Mouse (Mus musculus): ENCODE results near the gene Ica1. TPM values are rescaled to one million over a fixed set of nuclear protein-coding genes. Genes with fewer than 3 reads are reported as not detected.
A peak's percentile ranks its signal among the peaks of the same experiment; 100 is the strongest.

Ica1 gene
- polyA plus RNA-seq, 2 experiments from 2014 or later = 4.0 to 4.3 TPM

DNA sequence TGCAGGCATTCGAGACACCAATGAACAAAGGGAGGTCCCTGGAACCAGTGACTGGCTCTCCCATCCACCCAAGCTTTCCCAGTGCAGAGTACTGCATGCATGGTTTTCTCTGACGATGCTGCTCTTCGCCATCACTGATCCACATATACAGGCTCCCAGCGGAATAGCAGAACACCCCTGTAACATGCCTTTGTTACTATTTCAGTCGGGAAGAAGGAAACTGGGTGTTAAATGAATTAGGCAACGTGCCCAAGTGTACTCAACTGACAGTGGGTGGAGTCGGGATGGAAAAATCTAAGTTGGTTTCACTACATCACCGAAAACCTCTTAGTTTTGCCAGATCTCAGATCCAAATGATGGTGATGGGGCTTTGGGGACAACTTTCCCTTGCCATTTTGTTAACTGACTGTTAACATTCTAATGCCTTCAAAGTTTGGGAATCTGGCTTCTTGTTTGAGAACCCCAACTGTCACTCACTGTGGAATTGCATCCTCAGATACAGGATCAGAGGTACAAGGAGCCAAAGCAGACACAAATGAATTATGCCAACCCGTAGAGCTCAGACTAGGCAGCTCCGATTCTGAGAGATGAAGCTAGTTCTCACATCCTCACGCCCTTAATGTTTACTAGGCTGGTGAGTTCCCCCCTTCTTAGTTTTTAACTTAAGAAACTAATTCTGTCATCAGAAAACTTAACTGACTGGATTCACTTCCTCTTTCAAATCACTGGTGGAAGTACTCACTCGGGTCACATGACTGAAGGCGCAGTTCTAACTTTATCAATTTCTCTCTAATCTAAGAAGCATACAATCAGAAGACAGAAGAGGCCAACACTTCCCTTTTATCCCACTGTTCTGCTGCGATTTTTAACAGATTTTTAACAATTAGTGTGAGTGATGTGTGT is 91.4 kb downstream of the Ica1 start:
- no peak for ATAC-seq

DNA sequence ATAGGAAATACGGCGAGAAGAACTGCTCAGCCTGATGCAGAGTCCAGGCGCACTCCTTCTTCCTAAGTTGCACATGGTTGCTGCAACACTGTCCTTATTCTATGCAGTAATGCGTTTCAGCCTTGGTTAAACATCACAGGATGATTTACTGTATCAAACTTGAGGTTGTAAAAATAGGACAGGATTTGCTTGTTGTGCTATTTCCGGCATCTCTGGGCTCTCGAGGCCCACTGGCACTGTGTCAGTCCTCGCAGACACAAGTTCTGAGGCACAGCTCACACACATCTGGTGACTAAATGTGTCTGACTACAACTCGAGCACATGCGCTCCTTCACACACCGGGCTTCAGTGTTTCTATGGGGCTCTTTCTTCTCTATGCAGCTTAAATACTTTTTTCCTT is 94.9 kb downstream of the Ica1 start:
- no peak for ATAC-seq

DNA sequence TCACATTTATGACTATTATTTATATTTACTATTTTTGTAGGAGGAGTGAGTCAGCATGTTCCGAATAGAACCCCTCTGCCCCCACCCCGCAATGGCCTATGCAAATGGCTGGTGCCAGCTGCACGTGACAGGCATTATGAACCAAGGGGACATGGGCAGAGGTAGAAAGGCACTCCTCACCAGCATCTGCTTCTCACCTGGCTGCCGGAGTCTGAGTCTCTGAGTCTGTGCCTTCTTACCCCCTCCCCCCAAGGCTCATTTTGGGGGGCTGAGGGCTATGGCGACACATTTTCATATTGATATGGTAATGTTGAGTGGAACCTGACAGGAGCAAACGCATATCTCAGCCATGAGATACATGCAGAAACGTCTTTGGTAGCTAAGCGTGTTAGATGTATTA is 97.4 kb downstream of the Ica1 start:
- no peak for ATAC-seq

DNA sequence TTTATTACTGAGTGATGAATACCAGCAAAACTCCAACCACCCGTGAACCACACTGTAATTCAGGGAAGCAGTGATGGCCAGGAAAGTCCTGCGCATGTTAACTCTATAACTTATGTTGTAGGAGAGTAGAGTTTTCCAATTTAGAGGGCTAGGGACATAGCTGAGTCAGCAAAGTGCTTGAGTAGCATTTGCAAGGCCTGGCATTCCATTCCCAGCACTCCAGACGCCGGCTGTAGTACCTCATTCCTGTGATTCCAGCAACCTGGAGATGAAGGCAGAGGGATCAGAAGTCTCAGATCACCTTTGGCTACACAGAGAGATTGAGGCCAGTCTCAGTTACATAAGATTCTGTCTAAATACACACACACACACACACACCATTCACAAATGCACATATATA is 105.3 kb downstream of the Ica1 start:
- ATAC-seq = no peak

DNA sequence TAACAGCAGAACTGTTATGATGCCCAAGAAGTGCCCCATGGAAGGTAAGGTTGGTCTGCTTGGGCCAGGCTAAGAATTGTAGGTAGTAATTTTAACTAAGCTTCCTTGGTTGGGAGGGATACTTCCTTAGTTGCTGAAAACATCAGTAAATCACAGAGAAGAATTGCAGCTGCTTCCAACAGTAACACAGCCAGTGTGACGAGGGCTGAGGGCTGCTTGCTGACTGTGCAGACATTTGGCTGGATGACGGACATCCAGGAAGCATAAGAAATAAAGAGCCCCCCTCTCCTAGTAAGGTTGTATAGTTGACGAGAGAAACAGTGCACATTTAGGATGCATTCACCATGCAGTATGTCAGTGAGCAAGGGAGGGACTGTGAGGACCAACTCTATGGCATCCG is 108.9 kb downstream of the Ica1 start:
- ATAC-seq = no peak

DNA sequence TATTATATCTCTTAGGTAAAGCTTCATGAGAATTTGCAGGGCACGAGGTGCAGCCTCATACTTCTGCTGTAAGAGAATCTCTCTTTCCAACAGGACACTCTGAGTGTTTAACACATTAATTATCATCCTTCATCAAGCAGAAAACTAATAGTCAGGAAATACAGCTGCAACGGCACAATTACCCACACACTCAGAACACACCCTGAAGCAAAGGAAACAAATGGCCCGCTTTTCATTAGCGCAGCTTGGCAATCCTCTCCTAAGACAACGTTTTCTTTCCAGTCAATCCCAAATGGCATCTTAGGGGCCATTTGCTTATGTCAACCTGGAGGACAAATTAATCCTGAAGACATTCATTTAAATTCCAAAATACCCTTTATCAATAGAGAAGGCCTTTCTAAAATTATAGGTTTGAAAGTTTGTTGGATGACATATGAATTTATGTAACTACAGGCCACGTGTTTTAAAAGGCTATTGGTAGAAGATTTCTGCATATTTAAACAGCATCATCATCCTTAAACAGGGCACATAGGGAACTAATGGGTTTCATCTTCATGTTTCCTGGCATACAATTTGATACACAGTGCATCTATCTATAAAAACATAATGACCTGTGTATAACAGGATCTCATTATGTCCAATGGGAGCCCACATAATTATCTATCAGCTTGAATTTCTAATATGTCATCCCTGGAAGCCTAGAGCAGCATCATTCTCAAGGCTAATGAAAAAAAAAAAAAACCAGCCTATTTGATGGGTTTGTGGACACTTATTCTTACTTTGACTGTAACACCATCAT is 110.1 kb downstream of the Ica1 start:
- ATAC-seq = no peak

DNA sequence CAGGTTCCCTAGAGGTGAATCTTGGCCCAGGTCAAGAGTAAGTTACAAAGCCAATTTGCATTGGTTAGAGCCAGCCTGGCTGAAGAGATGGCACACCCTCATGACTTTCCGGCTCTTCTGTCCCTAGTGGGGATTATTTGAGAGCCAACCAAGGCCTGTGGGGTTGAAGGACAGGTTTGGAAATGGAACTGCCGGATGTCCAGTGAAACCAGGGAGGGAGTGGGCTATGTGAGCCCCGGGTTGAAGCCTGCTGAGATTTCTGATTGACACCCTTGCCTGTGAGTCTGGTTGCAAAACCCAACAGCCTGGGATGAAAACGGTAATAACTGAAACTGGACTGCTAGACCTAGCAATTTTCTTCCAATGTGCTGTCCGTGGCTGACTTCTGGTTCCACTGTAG is 112.5 kb downstream of the Ica1 start:
- ATAC-seq = no peak

DNA sequence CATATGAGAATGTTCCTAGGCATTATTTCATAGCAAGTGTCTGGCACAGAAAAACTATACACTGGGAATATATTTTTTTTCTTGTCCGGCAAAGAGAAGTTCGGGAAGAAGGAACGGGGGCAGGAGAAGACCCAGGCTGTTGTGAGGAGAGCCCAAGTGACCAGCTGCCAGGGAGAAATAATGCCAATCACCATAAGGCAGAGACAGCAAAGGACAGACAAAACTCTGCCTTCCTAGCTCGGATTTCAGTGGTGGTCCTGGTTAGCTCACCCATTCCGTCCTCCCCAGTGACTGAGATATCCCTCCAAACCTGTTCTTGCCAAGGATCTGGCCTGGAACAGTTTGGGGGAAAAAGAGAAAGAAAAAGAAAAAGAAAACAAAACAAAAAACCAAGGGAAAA is 113.3 kb downstream of the Ica1 start:
- ATAC-seq = no peak

DNA sequence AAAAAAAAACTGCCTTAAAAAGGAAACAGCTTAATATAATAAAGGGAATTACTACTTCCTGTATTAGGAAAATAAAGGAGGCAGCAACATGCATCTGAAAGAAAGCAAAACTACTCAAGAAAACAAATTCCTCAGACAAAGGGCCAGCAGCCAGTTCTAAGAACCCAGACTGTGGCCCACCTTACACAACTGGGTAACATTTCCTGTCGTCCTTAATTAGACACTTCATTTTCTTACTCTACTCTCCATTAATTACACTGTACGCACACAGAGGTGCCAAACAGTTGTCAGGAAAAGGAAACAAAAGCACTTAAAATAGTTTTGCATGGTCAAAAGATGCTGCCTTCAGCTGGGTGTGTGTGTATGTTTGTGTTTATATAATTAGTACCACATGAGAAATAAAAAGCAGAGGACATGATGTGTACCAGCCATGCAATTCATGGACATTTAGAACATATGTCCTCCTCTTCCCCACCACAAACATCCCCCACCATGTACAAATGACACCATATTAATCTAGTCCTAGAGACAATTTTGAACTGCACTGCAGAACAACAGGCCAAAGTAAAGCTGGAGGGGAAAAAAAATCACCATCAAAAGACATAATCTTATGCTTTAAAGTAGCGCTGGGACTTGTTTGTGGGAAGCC is 115.1 kb downstream of the Ica1 start:
- no peak for ATAC-seq

DNA sequence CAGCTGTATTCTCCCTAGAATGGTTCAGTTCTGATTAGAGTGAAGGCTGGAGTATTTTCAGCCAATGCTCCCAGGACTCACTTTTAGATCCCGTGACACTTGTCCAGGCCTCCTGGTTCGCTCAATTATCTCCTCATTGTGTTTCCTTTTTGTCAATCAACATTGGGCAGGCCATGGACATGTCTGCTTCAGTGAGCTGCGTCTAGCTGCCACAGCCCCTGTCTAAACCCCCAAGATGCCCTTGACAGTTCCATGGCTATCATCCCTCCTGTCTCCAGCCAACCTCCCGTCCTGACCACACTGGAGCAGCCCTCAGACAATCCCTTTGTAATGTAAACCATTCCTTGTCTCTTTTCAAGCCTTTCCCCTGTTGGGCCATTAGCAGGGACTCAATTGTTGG is 116.9 kb downstream of the Ica1 start:
- ATAC-seq = no peak

DNA sequence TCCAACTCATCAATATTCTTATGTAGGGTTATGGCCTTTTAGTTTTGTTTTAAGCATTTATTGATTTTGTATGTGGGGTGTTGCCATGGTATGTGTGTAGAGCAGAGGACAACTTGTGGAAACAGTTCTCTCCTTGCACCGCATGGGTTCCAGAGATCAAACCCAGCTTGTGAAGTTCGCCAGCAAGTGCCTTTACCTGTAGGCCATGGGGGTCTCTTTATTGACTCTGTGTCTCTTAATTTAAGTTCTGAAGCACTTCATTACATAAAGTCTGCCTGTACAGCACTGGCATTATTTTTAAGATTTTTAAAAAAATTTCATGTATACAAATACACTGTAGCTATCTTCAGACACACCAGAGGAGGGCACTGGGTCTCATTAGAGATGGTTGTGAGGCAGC is 118.2 kb downstream of the Ica1 start:
- ATAC-seq = no peak

DNA sequence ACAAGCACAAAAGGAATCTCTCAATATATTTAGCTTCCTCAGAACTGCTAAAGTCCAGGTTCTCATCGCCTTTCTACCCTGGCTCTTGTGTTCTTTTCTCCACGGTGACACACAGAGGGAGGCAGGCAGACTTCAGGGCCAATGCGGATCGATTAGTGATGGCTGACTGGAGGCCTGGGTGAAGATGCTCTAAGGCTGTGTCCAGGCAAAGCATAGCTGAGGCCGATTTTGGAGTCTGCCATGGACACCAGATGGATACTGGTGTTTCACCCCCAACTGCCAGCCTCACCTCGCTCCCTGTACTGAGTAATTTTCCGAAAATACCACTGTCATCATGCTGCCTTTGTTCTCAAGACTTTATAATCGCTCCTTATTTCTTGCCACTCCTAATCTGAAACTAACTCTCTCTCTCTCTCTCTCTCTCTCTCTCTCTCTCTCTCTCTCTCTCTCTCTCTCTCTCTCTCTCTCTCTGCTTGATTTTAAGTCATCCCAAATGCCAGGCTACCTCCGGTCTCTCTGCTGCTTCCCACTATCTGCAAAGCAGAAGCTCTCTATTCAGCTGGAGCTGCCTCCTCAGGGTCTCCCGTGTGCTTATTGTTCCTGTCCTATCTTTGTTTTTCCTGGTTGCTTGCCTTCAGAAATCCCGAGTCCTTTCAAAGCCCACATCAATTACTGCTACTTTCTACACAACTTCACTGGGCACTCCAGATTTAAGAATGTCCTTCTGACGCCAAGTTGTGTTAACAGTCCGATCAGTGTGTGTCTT is 118.9 kb downstream of the Ica1 start:
- no peak for ATAC-seq

DNA sequence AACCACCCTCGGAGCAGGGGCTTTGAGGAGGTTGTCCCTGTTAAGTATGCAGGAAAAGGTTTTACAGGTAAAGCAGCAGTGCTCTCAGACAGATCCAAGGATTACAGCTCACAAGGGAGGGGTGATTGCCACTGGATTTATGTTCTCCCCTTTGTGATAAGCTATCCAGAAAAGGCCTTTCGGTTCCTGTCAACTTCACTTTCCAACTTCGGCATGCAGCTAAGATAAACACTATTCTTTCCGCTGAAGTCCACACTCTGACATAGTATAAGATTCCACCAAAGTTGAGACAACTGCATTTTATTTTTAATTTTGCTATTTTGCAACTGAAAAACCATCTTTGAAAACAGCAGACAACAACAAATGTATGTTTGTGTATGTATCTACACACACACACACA is 119.9 kb downstream of the Ica1 start:
- no peak for ATAC-seq

DNA sequence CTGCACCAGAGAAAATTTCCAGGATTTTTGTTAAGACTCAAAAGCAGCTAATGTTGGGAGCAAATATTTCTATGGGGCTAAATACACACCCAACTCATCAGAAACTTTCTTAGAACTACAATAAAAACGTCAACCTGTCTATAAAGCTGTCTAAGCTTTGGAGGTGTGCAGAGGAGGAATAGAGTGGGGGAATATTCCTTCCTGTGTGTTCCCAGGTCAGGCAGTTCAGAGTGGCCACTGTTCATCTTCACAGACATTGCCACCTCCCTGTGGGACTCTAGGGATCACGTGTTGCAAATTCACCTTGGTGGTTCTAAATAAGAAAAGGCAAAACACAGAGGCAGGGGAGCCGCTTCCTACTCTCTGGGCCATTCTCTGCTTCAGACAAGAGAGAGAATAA is 120.8 kb downstream of the Ica1 start:
- no peak for ATAC-seq

DNA sequence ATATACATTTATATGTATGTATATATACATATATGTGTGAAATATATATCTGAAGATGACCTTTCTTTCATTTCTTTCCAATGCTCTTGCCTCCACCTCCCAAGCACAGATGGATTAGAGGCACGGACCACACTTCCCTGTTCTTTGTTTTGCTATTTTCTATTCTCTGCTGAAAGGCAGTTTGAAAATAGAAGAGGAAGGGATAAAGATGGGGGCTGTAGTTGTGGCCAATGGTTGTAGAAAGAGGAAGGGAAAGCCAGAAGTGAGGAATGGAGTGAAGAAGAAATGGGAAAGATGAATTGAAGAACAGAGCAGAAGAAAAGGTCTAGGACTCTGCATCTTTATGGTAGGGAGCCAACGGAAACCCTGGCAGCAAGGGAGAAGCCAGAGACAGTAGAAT is 122.8 kb downstream of the Ica1 start:
- no peak for ATAC-seq

DNA sequence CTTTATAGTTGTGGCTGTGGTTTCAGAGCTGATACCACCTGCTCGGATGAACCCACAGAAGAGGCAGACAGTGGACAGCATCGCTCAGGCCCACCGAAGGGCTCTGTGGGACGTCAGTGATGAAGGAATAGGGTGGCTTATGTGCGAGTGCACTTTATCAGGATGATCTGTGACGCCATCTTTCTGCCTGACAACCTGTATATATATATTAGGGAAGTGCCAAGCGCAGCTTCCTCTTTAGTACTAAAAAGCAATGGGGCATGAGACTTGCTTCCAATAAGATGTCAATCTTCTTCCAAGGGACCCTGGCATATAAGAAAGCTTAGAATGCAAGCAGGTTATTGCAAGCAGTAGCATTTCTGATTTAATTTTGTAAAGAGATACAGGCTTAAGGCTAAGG is 127.9 kb downstream of the Ica1 start:
- no peak for ATAC-seq

DNA sequence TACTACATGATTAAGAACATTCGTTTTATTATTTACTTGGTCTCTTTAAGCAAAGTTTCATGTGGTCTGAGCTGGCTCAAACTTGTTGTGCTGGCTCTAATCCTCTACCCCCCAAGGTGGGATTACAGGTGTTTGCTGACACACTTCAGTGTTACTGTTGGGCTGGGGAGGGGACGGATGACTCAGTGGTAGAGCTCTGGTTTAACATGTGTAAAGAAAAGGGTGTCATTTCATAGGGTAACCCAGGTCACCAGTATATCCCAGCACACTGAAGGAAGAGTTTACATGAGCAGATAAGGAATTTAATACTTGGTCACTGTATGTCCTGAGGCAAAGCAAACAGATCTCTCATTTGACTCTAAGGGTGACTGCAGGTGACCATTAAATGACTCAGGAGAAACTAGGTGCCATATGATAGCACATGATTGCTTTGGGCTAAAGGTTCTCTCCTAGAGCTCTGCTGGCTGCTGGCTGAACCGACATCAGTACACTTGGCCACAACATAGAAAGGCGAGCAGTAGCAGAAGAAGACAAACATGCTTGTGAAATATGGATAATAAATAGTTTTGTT is 128.9 kb downstream of the Ica1 start:
- no peak for ATAC-seq

DNA sequence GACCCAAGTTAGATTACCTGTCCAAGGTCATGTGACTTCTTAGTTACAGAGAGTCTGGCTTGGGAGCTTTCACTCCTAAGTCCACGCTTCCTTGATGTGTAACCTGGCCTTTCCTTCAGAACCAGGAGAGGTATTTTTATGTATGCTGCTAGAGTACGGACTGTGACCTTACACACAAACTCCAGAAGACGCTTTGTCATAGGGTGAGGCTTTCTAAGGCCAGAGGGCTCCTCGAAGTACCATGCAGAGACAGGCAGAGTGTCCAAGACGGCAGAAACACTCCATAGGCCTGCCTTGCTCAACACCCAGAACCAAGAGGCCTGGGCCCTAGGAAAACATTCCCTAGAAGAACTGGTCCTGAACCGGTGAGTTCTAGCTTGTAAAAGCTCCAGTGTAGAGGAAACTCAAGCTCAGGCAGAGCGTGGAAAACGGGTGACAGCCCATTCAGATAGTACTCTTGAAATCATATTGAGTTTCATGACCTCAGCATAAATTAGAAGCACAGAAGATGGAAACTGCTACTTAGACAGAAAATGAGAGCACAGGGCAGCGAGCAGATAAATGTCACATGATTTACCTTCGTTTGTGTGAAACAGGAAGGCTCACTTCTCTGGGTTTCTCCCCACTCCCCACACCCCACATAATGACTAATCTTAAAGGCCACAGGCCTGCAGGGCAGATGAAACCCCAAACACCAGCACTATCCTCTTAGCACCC is 129.9 kb downstream of the Ica1 start:
- peak; percentile 89 for ATAC-seq

DNA sequence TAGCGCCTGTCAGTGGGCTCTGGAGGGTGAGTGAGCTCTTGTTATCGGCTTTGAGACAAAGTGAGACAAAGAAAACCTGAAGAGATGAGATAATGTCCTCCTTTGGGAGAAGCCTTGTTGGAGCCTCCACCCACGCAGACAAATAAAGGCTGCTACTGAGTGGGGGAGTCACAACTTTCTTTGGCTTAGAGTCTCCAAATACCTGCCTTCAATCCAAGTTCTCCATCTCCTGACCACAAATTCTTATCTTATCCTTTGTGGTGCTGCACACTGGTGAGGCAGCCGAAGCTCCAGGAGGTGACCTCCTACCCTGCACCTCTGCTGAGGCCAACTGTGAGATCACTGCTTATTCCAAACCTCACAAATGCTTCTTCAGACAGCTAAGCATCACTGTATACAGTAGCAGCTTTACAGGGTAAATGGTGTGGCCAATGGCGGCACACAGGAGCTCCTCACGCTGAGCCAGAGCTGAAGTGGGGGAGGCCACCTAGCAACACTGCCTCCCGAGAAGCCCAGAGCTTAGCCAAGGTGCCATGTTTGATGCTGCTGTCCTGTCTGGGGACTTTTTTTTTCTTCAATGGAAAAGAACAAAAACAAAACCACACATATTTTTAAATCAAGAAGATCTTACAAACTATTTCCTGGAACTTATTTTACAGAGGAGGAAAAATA is 130.6 kb downstream of the Ica1 start:
- peak; percentile 12 for ATAC-seq

DNA sequence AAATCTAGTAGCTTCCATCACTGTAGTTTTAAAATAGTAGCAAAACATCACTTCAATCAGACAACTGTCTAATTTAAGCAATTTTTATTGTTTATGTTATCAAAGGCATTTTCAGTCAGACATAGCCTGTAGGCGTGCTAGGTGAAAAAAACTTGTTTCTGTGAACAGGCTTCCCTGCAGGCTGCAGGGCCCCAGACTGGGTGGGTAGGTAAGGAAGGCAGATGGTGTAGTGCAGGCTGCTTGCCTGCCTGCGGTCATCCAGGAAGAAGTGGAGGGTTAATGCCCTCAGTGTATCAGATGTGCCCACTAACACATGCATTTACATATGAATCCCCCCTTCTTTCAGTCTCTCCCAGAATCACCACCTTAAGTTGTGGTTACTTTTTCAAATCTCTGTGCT is 132.6 kb downstream of the Ica1 start:
- ATAC-seq = no peak

DNA sequence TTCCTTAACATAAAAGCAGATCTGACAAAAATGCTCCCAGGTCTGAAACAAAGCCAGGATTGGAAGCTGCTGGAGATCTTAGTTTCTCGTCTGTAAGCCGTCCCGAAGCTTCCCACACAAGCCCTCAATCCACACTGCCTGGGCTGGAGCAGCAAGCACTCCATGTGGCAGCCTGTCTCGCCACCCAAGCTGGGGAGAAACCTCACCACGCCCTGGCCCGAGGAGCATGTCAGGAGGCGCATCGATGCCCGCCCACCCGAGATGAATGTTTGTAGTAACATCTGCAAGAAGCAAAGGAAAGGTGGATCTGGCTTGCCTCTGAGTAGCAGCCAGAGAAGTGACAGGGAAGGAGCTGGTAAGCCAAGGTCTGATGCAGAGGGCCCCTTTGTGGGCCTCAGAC is 133.6 kb downstream of the Ica1 start:
- no peak for ATAC-seq
